Mouse (Mus musculus) gastrocnemius, adult 18-20 months (tissue): ENCODE data around the gene Arid1b. TPM values are rescaled to one million over a fixed set of nuclear protein-coding genes. Genes with fewer than 3 reads are reported as not detected.

Source experiments
- DNase-seq: peaks from one replicate; pipeline ENCODE4 v3.0.0; 2021; ENCODE audit warnings: low spot score
- long read RNA-seq, 2 experiments: library from polyadenylated mRNA; stranded (forward); transcript quantifications; one replicate each; pipeline ENCODE4 v2.0.0; 2021
- total RNA-seq, 2 experiments: library from RNA; stranded (reverse); gene quantifications; 2 replicates each; pipeline ENCODE4 v1.2.3; 2021

The Arid1b gene
- 10 to 100 TPM; 35.4 to 37.0 TPM for total RNA-seq
- long read RNA-seq, experiment 1, full-length matches to known transcripts = 4 of 32 reads
- long read RNA-seq, experiment 1, partial matches to known transcripts = 20 of 32 reads
- long read RNA-seq, experiment 1, other reads (novel, unspliced or antisense) = 8 of 32 reads
- long read RNA-seq, experiment 2, full-length matches to known transcripts = 1 of 23 reads
- long read RNA-seq, experiment 2, partial matches to known transcripts = 19 of 23 reads
- long read RNA-seq, experiment 2, other reads (novel, unspliced or antisense) = 3 of 23 reads

- peak; percentile 80 for DNase-seq
Observed at GRCm38 (mm10) chr17:4993840-4994503, at the start of gene Arid1b. Gene Arid1b (plus strand): TSS chr17:4994332.

- no peak for DNase-seq
Observed at GRCm38 (mm10) chr17:4945311-4945751, 48.8 kb upstream of the Arid1b start.

- peak; percentile 37 for DNase-seq
Observed at GRCm38 (mm10) chr17:4945871-4946331, 48.2 kb upstream of the Arid1b start.

- peak; percentile 9 for DNase-seq
Observed at GRCm38 (mm10) chr17:4946421-4946974, 47.6 kb upstream of the Arid1b start.

- DNase-seq = no peak
Observed at GRCm38 (mm10) chr17:4947013-4947412, 47.1 kb upstream of the Arid1b start.

GRCm38 (mm10) chr17:4947439-4947838 is 46.7 kb upstream of the Arid1b start:
- DNase-seq = no peak

GRCm38 (mm10) chr17:4948501-4948900 is 45.6 kb upstream of the Arid1b start:
- no peak for DNase-seq

- no peak for DNase-seq
Observed at GRCm38 (mm10) chr17:4954431-4954830, 39.7 kb upstream of the Arid1b start.

- DNase-seq = no peak
Observed at GRCm38 (mm10) chr17:4964192-4964877, 29.8 kb upstream of the Arid1b start.

GRCm38 (mm10) chr17:4967201-4967600 is 26.9 kb upstream of the Arid1b start:
- no peak for DNase-seq

- no peak for DNase-seq
Observed at GRCm38 (mm10) chr17:4968035-4968434, 26.1 kb upstream of the Arid1b start.

- no peak for DNase-seq
Observed at GRCm38 (mm10) chr17:4968878-4969277, 25.3 kb upstream of the Arid1b start.

GRCm38 (mm10) chr17:4972261-4972660 is 21.9 kb upstream of the Arid1b start:
- no peak for DNase-seq

- DNase-seq = peak; percentile 96
Observed at GRCm38 (mm10) chr17:4974736-4975135, 19.4 kb upstream of the Arid1b start.

GRCm38 (mm10) chr17:4980151-4980550 is 14.0 kb upstream of the Arid1b start:
- no peak for DNase-seq

- no peak for DNase-seq
Observed at GRCm38 (mm10) chr17:4982819-4983218, 11.3 kb upstream of the Arid1b start.

GRCm38 (mm10) chr17:4984691-4985090 is 9.4 kb upstream of the Arid1b start:
- no peak for DNase-seq

- no peak for DNase-seq
Observed at GRCm38 (mm10) chr17:4990911-4991560, 3.1 kb upstream of the Arid1b start.

GRCm38 (mm10) chr17:4991600-4991999 is 2.5 kb upstream of the Arid1b start:
- DNase-seq = no peak

GRCm38 (mm10) chr17:4993497-4993839 is 664 bp upstream of the Arid1b start:
- DNase-seq = no peak

GRCm38 (mm10) chr17:4994504-4994812 is 326 bp downstream of the Arid1b start:
- no peak for DNase-seq
